Mouse (Mus musculus) heart, adult 2 months (tissue): Measurements from ENCODE around the gene Scamp3.

Experiments used
- CTCF ChIP-seq: fragments of 200-600 bp; IDR thresholded peaks from 2 replicates; pipeline ENCODE4 v1.8.1; 2022; ENCODE audit warnings: antibody characterized with exemption, mild to moderate bottlenecking, moderate library complexity
- EP300 ChIP-seq: fragments of 200-500 bp; IDR thresholded peaks from 2 replicates; pipeline ENCODE4 v1.6.1; 2011; ENCODE audit warnings: low read depth, low read length, control low read depth; ENCODE audit not compliant: insufficient read depth

- no peak for TF ChIP-seq CTCF
- no peak for TF ChIP-seq EP300
Observed at GRCm38 (mm10) chr3:89206695-89207094, 29.4 kb downstream of the Scamp3 start.
